Mouse (Mus musculus) cerebellum, adult 2 months (tissue): ENCODE data around the gene Cacng2.

Experiments
- CTCF ChIP-seq: fragments of 200-500 bp; IDR thresholded peaks from 2 replicates; pipeline ENCODE4 v1.5.1; 2011; ENCODE audit warnings: low read depth, mild to moderate bottlenecking, control low read depth, low read length, moderate library complexity, borderline replicate concordance; ENCODE audit not compliant: insufficient read depth
- POLR2A ChIP-seq: fragments of 200-500 bp; IDR thresholded peaks from 2 replicates; pipeline ENCODE4 v1.6.1; 2011; ENCODE audit warnings: low read length, control low read depth, borderline replicate concordance; ENCODE audit not compliant: insufficient read depth

- TF ChIP-seq CTCF (no peak), POLR2A (no peak)
These were observed 42.1 kb upstream of the Cacng2 start for GRCm38 (mm10) chr15:78161946-78162345.
